Mouse (Mus musculus) hindlimb bud, embryonic 11.5 days (tissue): ENCODE measurements at regions not wholly inside any gene's neighbourhood (a gene's known extent, or its start where the extent isn't known, plus 50 kb on each side); places are given as distances from the start of the nearest gene placed in this dataset.

Experiments used
- DNase-seq: peaks from one replicate; pipeline ENCODE4 v3.0.0-alpha.2; 2012; ENCODE audit warnings: low read depth, low spot score; ENCODE audit errors: extremely low spot score

GRCm38 (mm10) chr1:152313480-152313879 is 73.0 kb downstream of the Tsen15 start:
- DNase-seq: no peak

GRCm38 (mm10) chr1:152305461-152305860 is 81.0 kb downstream of the Tsen15 start:
- no peak for DNase-seq

GRCm38 (mm10) chr1:152304487-152305130 is 81.9 kb downstream of the Tsen15 start:
- no peak for DNase-seq

- no peak for DNase-seq
These were observed 85.1 kb downstream of the Tsen15 start for GRCm38 (mm10) chr1:152301355-152301754.

GRCm38 (mm10) chr1:152292196-152292736 is 94.2 kb downstream of the Tsen15 start:
- no peak for DNase-seq

GRCm38 (mm10) chr1:152290768-152291167 is 95.7 kb downstream of the Tsen15 start:
- DNase-seq: peak; percentile 10

- no peak for DNase-seq
These were observed 98.7 kb downstream of the Tsen15 start for GRCm38 (mm10) chr1:152287566-152288490.

GRCm38 (mm10) chr1:152286677-152287076 is 99.8 kb downstream of the Tsen15 start:
- no peak for DNase-seq

GRCm38 (mm10) chr1:152282106-152282505 is 104.4 kb downstream of the Tsen15 start:
- DNase-seq: no peak

GRCm38 (mm10) chr1:152281201-152281600 is 105.3 kb downstream of the Tsen15 start:
- no peak for DNase-seq

GRCm38 (mm10) chr1:152280014-152280413 is 106.5 kb downstream of the Tsen15 start:
- DNase-seq: no peak

- no peak for DNase-seq
These were observed 111.5 kb downstream of the Tsen15 start for GRCm38 (mm10) chr1:152275011-152275410.

- no peak for DNase-seq
These were observed 113.1 kb downstream of the Tsen15 start for GRCm38 (mm10) chr1:152273430-152273829.

GRCm38 (mm10) chr1:152269936-152270702 is 116.4 kb downstream of the Tsen15 start:
- DNase-seq: no peak

GRCm38 (mm10) chr1:152266390-152266789 is 120.1 kb downstream of the Tsen15 start:
- no peak for DNase-seq

- no peak for DNase-seq
These were observed 121.5 kb downstream of the Tsen15 start for GRCm38 (mm10) chr1:152264981-152265380.

GRCm38 (mm10) chr1:152261472-152261871 is 125.0 kb downstream of the Tsen15 start:
- no peak for DNase-seq

- no peak for DNase-seq
These were observed 125.5 kb downstream of the Tsen15 start for GRCm38 (mm10) chr1:152260950-152261349.

GRCm38 (mm10) chr1:152258258-152258657 is 128.2 kb downstream of the Tsen15 start:
- no peak for DNase-seq

- DNase-seq: no peak
These were observed 132.6 kb downstream of the Tsen15 start for GRCm38 (mm10) chr1:152253906-152254305.

- no peak for DNase-seq
These were observed 133.0 kb downstream of the Tsen15 start for GRCm38 (mm10) chr1:152253486-152253885.
